Mouse (Mus musculus): ENCODE data around the gene Lrch1.

The Lrch1 gene

GRCm38 (mm10) chr14:74922039-74922736, 25.5 kb downstream of the Lrch1 start:
- DNase-seq (ENCODE audit: low spot score), result no peak

DNA sequence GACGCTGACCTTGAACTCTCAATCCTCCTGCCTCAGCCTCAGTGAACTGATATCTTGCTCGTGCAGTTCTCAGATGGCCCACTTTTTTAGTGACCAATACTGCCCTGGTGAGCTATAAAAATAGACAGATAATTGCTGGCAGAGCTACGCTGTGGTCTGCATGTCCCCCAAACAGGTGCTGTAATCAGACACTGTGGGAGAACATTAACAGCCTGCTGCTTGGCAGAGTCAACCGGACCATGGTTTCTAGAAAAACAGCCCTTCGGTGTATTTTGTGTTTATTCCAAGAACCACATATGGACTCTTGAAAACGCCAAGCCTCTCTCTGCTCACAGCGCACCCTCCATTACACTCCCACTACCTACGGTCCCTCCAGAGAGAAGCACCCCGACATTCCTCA, 26.2 kb downstream of the Lrch1 start:
- DNase-seq (ENCODE audit: low spot score), result no peak

DNA sequence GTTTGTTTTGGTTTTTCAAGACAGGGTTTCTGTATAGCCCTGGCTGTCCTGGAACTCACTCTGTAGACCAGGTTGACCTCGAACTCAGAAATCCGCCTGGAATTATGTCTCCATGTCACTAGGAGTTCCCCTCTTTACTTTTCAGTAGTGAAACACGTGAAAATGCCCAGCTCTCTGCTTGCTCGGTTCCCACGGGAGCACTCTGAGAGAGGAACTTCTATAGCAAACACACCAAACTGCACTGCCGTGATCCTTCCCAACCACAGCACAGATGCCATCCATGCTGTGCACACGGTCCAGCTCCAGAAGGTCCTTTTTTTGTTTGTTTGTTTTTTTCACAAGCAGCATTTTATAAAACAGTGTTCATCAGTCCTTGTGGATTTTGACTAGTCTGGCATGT, 28.5 kb downstream of the Lrch1 start:
- DNase-seq (ENCODE audit: low spot score), result no peak

- no peak for DNase-seq (ENCODE audit: low spot score)
Measured at GRCm38 (mm10) chr14:74918521-74919103, 29.1 kb downstream of the Lrch1 start.

DNA sequence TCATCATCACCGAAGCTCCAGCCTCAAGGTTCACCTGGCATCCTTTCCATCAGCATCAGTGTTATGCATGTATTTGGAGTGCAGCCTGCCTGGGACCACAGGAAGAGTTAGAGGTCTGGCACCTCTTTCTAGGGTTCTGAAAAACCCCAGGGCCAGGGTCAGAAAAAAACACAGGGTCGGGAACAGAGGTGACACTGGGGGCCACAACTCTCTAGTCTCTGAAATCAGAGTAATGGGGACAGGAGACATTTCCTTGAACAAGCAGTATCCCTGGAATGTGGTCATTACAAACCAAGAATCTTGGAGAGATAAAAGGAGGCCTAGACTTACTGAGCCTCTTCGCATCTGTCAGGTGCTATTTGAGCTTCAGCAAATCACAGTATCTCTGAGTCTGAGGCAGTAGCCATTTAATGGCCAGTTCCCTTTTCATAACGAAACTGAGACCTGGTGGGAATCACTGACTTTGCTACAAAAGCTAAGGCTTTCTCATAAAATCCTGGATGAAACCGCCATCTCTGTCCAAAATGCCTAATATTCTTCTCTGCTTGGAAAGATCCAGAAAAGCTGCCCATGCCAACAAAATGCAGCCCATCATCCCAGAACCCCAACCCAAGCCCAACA, 30.1 kb downstream of the Lrch1 start:
- no peak for DNase-seq (ENCODE audit: low spot score)

DNA sequence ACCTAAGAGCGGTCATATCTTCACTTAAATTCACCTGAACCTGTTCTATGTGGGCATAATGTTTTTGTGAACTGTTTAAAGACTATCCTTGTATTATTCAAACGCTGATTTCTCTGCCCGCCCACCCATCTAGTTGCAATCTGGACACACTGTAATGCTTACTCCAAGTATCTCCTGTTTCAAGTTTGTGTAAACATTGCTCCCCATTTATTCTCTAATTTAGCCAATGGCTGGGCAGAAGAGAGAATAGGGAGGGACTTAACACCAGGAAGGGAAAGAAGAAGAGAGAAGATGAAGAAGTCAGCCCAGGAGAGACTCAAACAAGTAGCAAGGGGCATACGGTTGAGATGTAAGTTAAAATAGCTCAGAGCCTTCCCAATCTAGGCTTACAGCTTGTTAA, 31.0 kb downstream of the Lrch1 start:
- DNase-seq (ENCODE audit: low spot score), result no peak

GRCm38 (mm10) chr14:74916075-74916474, 31.6 kb downstream of the Lrch1 start:
- no peak for DNase-seq (ENCODE audit: low spot score)

DNA sequence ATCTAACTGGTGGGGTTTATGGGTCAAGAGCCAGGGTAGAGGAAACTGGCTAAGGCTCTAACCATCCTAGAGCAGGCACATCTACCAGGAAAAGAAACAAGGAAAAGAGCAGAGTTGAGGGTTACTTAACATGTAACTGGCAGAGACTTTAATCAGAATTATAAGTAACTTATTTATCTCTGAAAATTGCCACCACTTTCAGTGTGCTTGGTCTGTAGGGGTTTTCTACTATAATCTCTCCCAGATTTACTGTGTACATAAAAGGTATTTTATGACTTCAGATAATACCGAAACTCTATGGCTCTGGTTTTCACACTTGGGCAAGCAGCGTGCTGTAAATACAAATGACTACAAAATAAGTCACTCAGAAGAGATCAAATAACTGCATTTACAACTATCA, 32.0 kb downstream of the Lrch1 start:
- DNase-seq (ENCODE audit: low spot score), result no peak

DNA sequence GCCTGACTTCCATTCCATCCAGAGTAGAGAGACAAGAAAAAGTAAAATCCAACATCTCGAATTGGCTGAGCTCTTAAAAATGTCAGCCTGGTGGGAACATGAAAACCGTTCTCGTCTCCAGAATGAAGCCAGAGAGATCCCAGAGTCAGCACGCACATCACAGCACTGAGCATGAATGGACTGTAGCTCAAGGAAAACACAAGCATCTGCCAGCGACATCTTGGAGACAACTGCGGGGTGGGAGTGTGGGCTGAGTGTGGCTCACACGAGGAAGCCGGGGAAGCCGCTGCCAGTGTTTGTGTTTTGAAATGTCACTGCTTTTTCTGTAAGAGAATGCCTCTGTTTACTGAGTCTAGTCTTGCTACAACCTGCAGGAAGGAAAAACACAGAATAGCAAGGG, 32.7 kb downstream of the Lrch1 start:
- DNase-seq (ENCODE audit: low spot score), result no peak

DNA sequence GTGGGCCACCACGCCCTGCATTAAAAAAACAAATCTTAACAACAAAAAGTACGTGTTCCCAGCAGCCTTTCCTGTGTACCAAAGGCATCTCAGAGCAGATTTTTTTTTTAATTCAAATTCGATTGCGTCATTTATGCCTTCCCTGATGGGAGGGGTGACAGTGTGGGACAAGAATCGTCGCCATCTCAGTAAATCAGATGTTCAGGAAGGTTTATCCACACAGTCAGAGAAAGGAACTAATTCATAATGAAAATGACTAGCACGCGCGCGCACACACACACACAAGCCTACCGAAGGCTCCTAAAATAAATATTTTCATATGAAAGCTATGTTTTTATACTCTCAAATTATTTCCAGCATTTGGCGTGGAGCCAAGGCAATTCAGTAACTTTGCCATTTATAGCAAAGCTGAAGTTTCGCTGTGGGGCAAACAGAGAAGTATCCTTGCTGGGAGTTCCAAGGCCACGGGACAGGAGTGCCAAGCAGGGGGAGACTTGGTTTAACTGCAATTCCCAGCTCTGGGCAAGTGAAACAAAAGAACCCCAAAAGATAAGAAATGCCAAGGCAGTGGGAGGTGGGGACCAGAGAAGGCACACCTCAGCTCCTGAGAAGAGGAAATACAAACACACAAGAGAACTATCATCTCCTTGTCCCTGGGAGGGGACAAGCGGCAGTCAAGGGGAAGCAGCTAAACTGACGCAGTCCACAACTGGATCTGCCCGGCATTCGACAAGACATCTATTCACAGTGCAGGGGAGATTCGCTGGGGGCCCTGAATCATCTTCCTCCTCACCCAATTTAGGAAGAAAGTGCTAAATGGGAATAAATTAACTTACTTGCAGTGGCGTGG, 34.1 kb downstream of the Lrch1 start:
- no peak for DNase-seq (ENCODE audit: low spot score)

GRCm38 (mm10) chr14:74910363-74910762, 37.3 kb downstream of the Lrch1 start:
- DNase-seq (ENCODE audit: low spot score), result no peak

DNA sequence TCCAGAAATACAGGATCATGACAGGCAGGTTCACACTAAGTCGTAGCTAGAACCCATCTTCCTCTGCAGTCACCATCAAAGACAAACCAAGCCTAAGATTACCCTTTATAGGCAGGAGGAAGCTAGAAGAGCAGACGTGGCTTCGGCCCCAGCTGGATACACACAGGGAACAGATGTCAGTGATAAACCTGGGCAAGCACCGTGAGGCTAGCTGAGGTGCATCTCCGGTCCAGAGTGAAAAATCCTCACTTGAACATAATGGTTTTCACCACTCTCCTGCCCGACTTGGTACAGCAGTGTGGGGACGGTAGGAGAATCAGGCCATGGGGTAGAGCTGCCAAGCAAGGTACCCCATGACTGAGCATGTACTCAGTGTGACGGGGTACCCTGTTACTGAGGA, 38.7 kb downstream of the Lrch1 start:
- no peak for DNase-seq (ENCODE audit: low spot score)

GRCm38 (mm10) chr14:74908250-74908649, 39.4 kb downstream of the Lrch1 start:
- DNase-seq (ENCODE audit: low spot score), result no peak

- no peak for DNase-seq (ENCODE audit: low spot score)
Measured at GRCm38 (mm10) chr14:74907706-74908105, 40.0 kb downstream of the Lrch1 start.

- DNase-seq (ENCODE audit: low spot score), result no peak
Measured at GRCm38 (mm10) chr14:74905990-74906389, 41.7 kb downstream of the Lrch1 start.

DNA sequence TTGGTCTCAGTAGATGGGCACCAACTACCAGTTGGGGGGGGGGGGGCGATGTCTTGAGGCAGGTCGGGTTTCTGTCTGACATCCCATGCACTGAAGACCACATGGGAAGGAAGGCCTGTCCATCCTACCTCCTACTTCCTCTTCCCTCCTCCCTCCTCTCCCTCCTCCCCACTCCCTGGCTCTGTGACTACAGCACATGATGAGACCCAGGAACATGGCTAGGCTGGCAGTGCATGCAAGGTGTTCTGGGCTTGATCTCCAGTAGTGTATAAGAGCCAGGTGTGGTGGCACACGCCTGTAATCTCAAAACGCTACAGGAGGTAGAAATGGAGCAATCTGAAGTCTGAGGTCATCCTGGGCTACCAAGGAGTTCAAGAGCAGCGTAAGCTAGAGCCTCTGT, 43.2 kb downstream of the Lrch1 start:
- DNase-seq (ENCODE audit: low spot score), result no peak

- no peak for DNase-seq (ENCODE audit: low spot score)
Measured at GRCm38 (mm10) chr14:74903047-74903446, 44.6 kb downstream of the Lrch1 start.

DNA sequence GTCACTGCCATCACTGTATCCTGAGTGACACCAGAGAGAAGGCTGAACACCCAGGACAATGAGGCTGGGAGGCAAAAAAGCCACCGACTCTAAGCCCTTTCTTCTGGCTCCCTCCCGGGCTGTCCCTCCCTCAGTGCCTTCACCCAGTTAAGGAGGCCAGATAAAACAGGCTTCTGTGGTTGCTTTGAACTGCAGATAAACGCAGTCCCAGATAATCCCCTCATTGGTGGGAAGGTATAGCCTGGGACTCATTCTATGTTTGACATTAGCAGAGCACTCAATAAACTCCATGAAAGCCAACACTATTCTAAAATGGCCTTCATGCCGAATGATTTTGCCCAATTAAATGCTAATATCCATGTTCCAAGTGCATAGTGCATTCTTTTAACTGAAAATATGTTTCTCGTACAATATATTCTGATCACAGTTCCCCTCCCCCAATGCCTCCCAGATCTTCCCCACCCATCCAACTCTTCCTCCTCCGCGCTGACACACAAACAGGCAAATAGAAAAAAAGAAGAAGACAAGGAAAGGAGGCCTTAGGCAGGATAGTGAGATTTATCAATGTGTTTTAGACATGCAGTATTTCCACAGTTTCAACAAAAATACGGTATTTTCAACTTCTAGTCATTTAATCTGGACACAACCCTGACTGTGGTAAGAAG, 46.8 kb downstream of the Lrch1 start:
- no peak for DNase-seq (ENCODE audit: low spot score)

GRCm38 (mm10) chr14:74899953-74900704, 47.5 kb downstream of the Lrch1 start:
- no peak for DNase-seq (ENCODE audit: low spot score)

DNA sequence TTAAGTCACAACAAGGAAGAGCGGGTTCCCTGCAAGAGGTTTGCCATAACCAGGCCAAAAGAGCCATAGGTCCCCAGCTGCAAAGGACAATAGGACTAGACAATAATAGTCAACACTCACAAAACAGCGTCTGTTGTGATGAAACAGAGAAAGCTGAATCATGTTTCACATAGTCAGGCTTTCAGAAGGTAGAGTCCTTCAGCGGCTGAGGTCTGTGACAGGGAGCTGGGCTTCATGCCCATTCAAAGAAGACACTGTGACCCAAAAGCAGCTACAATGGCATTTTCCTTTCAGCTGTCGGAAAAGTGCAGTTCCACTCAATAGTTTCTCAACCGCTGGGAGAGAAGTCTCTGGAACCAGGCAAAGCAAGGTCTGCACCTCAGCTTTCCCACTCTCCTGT, 48.7 kb downstream of the Lrch1 start:
- DNase-seq (ENCODE audit: low spot score), result no peak

GRCm38 (mm10) chr14:74893693-74894092, 54.0 kb downstream of the Lrch1 start:
- DNase-seq (ENCODE audit: low spot score), result no peak

Data from yolk sac, embryonic 10.5 days (tissue).